Mouse (Mus musculus): ENCODE measurements around the gene Gm20388. TPM values are rescaled to one million over a fixed set of nuclear protein-coding genes. Genes with fewer than 3 reads are reported as not detected.

The Gm20388 gene
- polyA plus RNA-seq, 1 experiment from 2014 or later: not detected

- Histone ChIP-seq H3K4me1 (replicated peaks; ENCODE audit: control insufficient read depth, insufficient read depth, low read length) (no peaks in the 10 kb centered on the region), H3K9ac (no peak overlapping the region), H3K9me3 (ENCODE audit: control insufficient read depth, low read length) (no peaks in the 10 kb centered on the region), H3K36me3 (replicated peaks; ENCODE audit: control insufficient read depth, insufficient read depth) (no peaks in the 10 kb centered on the region), H3K4me3 (replicated peaks; ENCODE audit: low read length) (no peak overlapping the region), H3K27ac (no peak overlapping the region), H3K27me3 (ENCODE audit: control insufficient read depth, insufficient read depth, low read length) (no peaks in the 10 kb centered on the region), H3K4me2 (replicated peaks) (no peak overlapping the region)
- ATAC-seq (ENCODE audit: low FRiP score): no peak
- no peak for DNase-seq (ENCODE audit: low spot score)
- 79% methylated on average over 10 of the region's 10 CpGs for WGBS
Observed at GRCm38 (mm10) chr8:122118097-122118496, 2207.5 kb downstream of the Gm20388 start.

DNA sequence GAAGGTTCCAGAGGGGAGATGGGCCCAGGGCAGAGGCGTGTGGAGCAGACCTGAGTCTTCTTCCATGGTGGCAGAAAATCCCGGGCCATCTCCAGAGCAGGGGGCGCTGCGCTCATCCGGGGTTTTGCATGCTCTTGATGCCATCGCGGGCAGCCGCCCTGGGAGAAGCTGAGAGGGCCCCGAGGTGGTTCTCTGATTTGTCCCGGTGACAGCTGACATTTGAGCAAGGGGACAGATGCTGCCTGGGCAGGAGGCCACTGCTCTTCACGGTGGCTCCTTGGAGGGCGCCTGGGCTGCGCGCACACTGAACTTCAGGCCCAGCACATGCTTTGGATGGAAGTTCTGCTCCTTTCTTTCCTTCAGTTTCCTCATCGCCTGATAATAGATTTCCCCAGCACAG lies 2207.9 kb downstream of the Gm20388 start:
- DNase-seq (ENCODE audit: low spot score) (no peak), ATAC-seq (ENCODE audit: low FRiP score) (no peak)
- no peak overlapping the region for H3K9ac ChIP-seq
- no peaks in the 10 kb centered on the region for H3K9me3 ChIP-seq (ENCODE audit: control insufficient read depth, low read length)
- 59% methylated on average over 15 of the region's 15 CpGs for WGBS
- H3K27me3 ChIP-seq (ENCODE audit: control insufficient read depth, insufficient read depth, low read length): no peaks in the 10 kb centered on the region
- no peak overlapping the region for H3K4me2 ChIP-seq (replicated peaks)
- H3K4me1 ChIP-seq (replicated peaks; ENCODE audit: control insufficient read depth, insufficient read depth, low read length): no peaks in the 10 kb centered on the region
- no peaks in the 10 kb centered on the region for H3K36me3 ChIP-seq (replicated peaks; ENCODE audit: control insufficient read depth, insufficient read depth)
- no peak overlapping the region for H3K27ac ChIP-seq
- no peak overlapping the region for H3K4me3 ChIP-seq (replicated peaks; ENCODE audit: low read length)

- Histone ChIP-seq H3K27ac (no peak overlapping the region), H3K36me3 (replicated peaks; ENCODE audit: control insufficient read depth, insufficient read depth) (no peaks in the 10 kb centered on the region), H3K9me3 (ENCODE audit: control insufficient read depth, low read length) (peaks cover 5% of the 10 kb centered on the region; the same call in 1 of the 2 replicates), H3K9ac (no peak overlapping the region), H3K4me2 (replicated peaks) (no peak overlapping the region), H3K4me3 (replicated peaks; ENCODE audit: low read length) (no peak overlapping the region), H3K4me1 (replicated peaks; ENCODE audit: control insufficient read depth, insufficient read depth, low read length) (no peaks in the 10 kb centered on the region), H3K27me3 (ENCODE audit: control insufficient read depth, insufficient read depth, low read length) (no peaks in the 10 kb centered on the region)
- DNase-seq (ENCODE audit: low spot score) (no peak), ATAC-seq (ENCODE audit: low FRiP score) (no peak)
- 91% methylated on average over 3 of the region's 3 CpGs for WGBS
Observed at GRCm38 (mm10) chr8:122124326-122124725, 2213.7 kb downstream of the Gm20388 start.

- Histone ChIP-seq H3K4me1 (replicated peaks; ENCODE audit: control insufficient read depth, insufficient read depth, low read length) (no peaks in the 10 kb centered on the region), H3K4me2 (replicated peaks) (no peak overlapping the region), H3K27me3 (ENCODE audit: control insufficient read depth, insufficient read depth, low read length) (no peaks in the 10 kb centered on the region), H3K4me3 (replicated peaks; ENCODE audit: low read length) (no peak overlapping the region), H3K9ac (no peak overlapping the region), H3K27ac (no peak overlapping the region), H3K36me3 (replicated peaks; ENCODE audit: control insufficient read depth, insufficient read depth) (no peaks in the 10 kb centered on the region), H3K9me3 (ENCODE audit: control insufficient read depth, low read length) (peaks cover 5% of the 10 kb centered on the region; the same call in 1 of the 2 replicates)
- ATAC-seq (ENCODE audit: low FRiP score) (no peak), DNase-seq (ENCODE audit: low spot score) (no peak)
- WGBS: 75% methylated on average over 8 of the region's 8 CpGs
Observed at GRCm38 (mm10) chr8:122126659-122127058, 2216.0 kb downstream of the Gm20388 start.

DNA sequence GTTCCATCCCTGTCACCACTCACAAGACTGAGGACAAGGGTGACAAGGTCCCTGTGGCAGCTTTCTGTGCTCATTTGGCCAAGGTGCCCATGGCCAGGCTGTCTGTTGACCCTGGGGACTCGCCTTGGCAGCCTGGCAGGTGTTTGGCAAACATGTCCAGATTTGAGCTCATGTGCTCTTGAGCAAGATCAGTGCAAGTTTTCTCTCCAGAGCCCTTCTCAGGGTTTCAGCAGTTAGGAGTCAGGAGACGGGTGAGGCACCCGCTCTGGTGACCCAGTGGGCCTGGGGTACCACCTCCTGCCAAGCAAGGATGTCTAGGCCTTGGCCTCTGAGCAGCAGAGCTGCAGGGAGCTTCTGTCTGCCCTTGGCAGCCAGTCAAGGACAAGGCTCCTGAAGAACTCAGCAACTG lies 2223.5 kb downstream of the Gm20388 start:
- no peak overlapping the region for H3K27ac ChIP-seq
- no peak overlapping the region for H3K4me3 ChIP-seq (replicated peaks; ENCODE audit: low read length)
- no peak overlapping the region for H3K9ac ChIP-seq
- no peak for ATAC-seq (ENCODE audit: low FRiP score)
- 83% methylated on average over 3 of the region's 3 CpGs for WGBS
- H3K4me2 ChIP-seq (replicated peaks): no peak overlapping the region
- DNase-seq (ENCODE audit: low spot score): no peak
- H3K27me3 ChIP-seq (ENCODE audit: control insufficient read depth, insufficient read depth, low read length): no peaks in the 10 kb centered on the region
- H3K36me3 ChIP-seq (replicated peaks; ENCODE audit: control insufficient read depth, insufficient read depth): no peaks in the 10 kb centered on the region
- H3K4me1 ChIP-seq (replicated peaks; ENCODE audit: control insufficient read depth, insufficient read depth, low read length): no peaks in the 10 kb centered on the region
- H3K9me3 ChIP-seq (ENCODE audit: control insufficient read depth, low read length): no peaks in the 10 kb centered on the region

GRCm38 (mm10) chr8:122135494-122135893 lies 2224.9 kb downstream of the Gm20388 start:
- WGBS: 79% methylated on average over 5 of the region's 5 CpGs

DNA sequence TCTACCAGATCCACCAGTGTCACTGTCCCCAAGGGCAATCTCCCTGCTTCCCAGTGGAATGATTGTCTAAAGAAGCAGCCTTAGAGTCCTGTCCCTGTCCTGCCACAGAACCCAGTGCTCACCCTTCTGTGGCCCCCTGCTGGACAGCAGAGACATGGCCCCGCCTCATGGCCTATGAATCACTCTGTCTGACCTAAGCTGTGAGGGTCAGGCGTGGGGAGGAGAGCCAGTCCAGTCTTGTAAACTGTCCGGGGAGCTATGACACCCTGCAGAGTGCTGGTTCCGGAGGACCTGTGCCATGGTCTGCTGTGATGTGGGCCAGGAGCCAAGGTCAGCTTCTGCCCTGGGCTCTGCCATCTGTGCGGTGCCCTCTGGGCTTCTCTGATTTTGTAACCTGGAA lies 2229.1 kb downstream of the Gm20388 start:
- WGBS: 45% methylated on average over 5 of the region's 5 CpGs
- Histone ChIP-seq H3K27me3 (ENCODE audit: control insufficient read depth, insufficient read depth, low read length) (no peaks in the 10 kb centered on the region), H3K27ac (no peak overlapping the region), H3K9ac (no peak overlapping the region), H3K4me2 (replicated peaks) (no peak overlapping the region), H3K4me3 (replicated peaks; ENCODE audit: low read length) (no peak overlapping the region), H3K36me3 (replicated peaks; ENCODE audit: control insufficient read depth, insufficient read depth) (no peaks in the 10 kb centered on the region), H3K9me3 (ENCODE audit: control insufficient read depth, low read length) (no peaks in the 10 kb centered on the region), H3K4me1 (replicated peaks; ENCODE audit: control insufficient read depth, insufficient read depth, low read length) (no peaks in the 10 kb centered on the region)
- ATAC-seq (ENCODE audit: low FRiP score): no peak
- no peak for DNase-seq (ENCODE audit: low spot score)

More at GRCm38 (mm10) chr8:122135494-122135893, 2224.9 kb downstream of the Gm20388 start:
- H3K9ac ChIP-seq: no peak overlapping the region
- H3K4me2 ChIP-seq (replicated peaks): no peak overlapping the region
- no peak for DNase-seq (ENCODE audit: low spot score)
- no peak overlapping the region for H3K27ac ChIP-seq
- H3K27me3 ChIP-seq (ENCODE audit: control insufficient read depth, insufficient read depth, low read length): no peaks in the 10 kb centered on the region
- H3K4me3 ChIP-seq (replicated peaks; ENCODE audit: low read length): no peak overlapping the region
- ATAC-seq (ENCODE audit: low FRiP score): no peak
- H3K4me1 ChIP-seq (replicated peaks; ENCODE audit: control insufficient read depth, insufficient read depth, low read length): no peaks in the 10 kb centered on the region
- H3K36me3 ChIP-seq (replicated peaks; ENCODE audit: control insufficient read depth, insufficient read depth): no peaks in the 10 kb centered on the region
- H3K9me3 ChIP-seq (ENCODE audit: control insufficient read depth, low read length): no peaks in the 10 kb centered on the region

DNA sequence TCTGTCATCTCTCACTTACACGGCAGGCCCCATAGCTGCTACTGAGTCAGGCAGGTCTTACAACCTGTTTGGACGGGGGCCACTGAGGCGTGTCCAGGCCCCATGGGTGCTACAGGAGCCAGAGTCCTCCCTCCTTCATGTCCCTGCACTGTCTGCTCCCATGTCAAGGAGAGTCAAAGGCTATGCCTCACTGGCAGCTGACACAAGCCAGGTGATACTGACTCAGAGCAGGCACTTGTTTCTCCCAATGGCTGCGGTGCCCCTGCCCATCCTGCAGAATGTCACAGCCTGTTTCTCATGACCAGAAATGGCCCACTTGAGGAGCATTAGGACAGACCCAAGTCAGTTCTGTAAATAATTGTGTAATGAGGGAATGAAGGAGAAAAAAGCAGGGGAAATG lies 2229.8 kb downstream of the Gm20388 start:
- H3K27ac ChIP-seq: no peak overlapping the region
- H3K27me3 ChIP-seq (ENCODE audit: control insufficient read depth, insufficient read depth, low read length): no peaks in the 10 kb centered on the region
- DNase-seq (ENCODE audit: low spot score) (no peak), ATAC-seq (ENCODE audit: low FRiP score) (no peak)
- no peaks in the 10 kb centered on the region for H3K4me1 ChIP-seq (replicated peaks; ENCODE audit: control insufficient read depth, insufficient read depth, low read length)
- no peak overlapping the region for H3K4me3 ChIP-seq (replicated peaks; ENCODE audit: low read length)
- no peaks in the 10 kb centered on the region for H3K36me3 ChIP-seq (replicated peaks; ENCODE audit: control insufficient read depth, insufficient read depth)
- H3K9me3 ChIP-seq (ENCODE audit: control insufficient read depth, low read length): no peaks in the 10 kb centered on the region
- WGBS: 86% methylated on average over 4 of the region's 4 CpGs
- H3K4me2 ChIP-seq (replicated peaks): no peak overlapping the region
- no peak overlapping the region for H3K9ac ChIP-seq

- no peak for ATAC-seq (ENCODE audit: low FRiP score)
- WGBS: 94% methylated on average over 4 of the region's 4 CpGs
- no peak for DNase-seq (ENCODE audit: low spot score)
- Histone ChIP-seq H3K4me2 (replicated peaks) (no peak overlapping the region), H3K9ac (no peak overlapping the region), H3K9me3 (ENCODE audit: control insufficient read depth, low read length) (no peaks in the 10 kb centered on the region), H3K27me3 (ENCODE audit: control insufficient read depth, insufficient read depth, low read length) (no peaks in the 10 kb centered on the region), H3K4me3 (replicated peaks; ENCODE audit: low read length) (no peak overlapping the region), H3K27ac (no peak overlapping the region), H3K36me3 (replicated peaks; ENCODE audit: control insufficient read depth, insufficient read depth) (no peaks in the 10 kb centered on the region), H3K4me1 (replicated peaks; ENCODE audit: control insufficient read depth, insufficient read depth, low read length) (no peaks in the 10 kb centered on the region)
Observed at GRCm38 (mm10) chr8:122142428-122142827, 2231.8 kb downstream of the Gm20388 start.

DNA sequence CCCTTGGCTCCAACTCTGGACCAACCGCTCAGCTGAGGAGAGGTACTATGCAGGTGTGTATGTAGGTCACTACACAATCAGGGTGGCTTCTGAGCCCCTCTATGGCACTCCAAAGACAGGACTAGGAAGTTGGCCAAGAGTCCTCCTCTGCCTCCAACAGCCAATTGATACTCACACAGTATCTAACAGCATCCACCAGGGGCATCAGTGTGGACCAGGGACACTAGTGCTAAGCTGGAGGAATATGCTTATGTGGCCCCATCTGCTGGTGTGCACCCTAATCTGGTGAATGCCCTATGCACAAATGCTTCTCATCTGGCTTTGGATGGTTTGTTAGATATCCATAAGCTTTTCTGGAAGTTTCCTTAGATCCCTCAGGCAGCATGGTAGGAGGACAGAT lies 2232.6 kb downstream of the Gm20388 start:
- Histone ChIP-seq H3K4me3 (replicated peaks; ENCODE audit: low read length) (no peak overlapping the region), H3K27me3 (ENCODE audit: control insufficient read depth, insufficient read depth, low read length) (no peaks in the 10 kb centered on the region), H3K9me3 (ENCODE audit: control insufficient read depth, low read length) (no peaks in the 10 kb centered on the region), H3K4me2 (replicated peaks) (no peak overlapping the region), H3K9ac (no peak overlapping the region), H3K27ac (no peak overlapping the region), H3K36me3 (replicated peaks; ENCODE audit: control insufficient read depth, insufficient read depth) (no peaks in the 10 kb centered on the region), H3K4me1 (replicated peaks; ENCODE audit: control insufficient read depth, insufficient read depth, low read length) (no peaks in the 10 kb centered on the region)
- ATAC-seq (ENCODE audit: low FRiP score) (no peak), DNase-seq (ENCODE audit: low spot score) (no peak)
- WGBS: 100% methylated on average over 1 of the region's 1 CpGs
